Mouse (Mus musculus) telencephalon, adult 2 months (tissue): ENCODE measurements at regions not wholly inside any gene's neighbourhood (a gene's known extent, or its start where the extent isn't known, plus 50 kb on each side); places are given as distances from the start of the nearest gene placed in this dataset.

Experiments
- DNase-seq: peaks from one replicate; pipeline ENCODE4 v3.0.0-alpha.2; 2011; ENCODE audit warnings: low read depth, low spot score

GRCm38 (mm10) chr1:169602122-169602521, 53.2 kb upstream of the Rgs5 start:
- no peak for DNase-seq

GRCm38 (mm10) chr1:169594470-169594869, 60.8 kb upstream of the Rgs5 start:
- DNase-seq: peak; percentile 16

- DNase-seq: no peak
These were observed 55.1 kb upstream of the Nuf2 start for GRCm38 (mm10) chr1:169586361-169586760.

- DNase-seq: no peak
These were observed 51.1 kb upstream of the Nuf2 start for GRCm38 (mm10) chr1:169582405-169582804.
